Comparison of ENCODE assay signal across 22 mouse cellular contexts in genomic region chr17:88341141-88341540, GRCm38 (mm10).
DNase-seq lines count a peak whose midpoint lies in the region; ATAC-seq and TF ChIP-seq lines count a peak whose summit lies in the region.
"Had no signal": no experiment of that assay in that cellular context is flagged by ENCODE, and none has a peak within 500 bp of the region (broad histone marks: within the 10 kb centered on the region; RNA-seq: fewer than 3 reads in every experiment).

No protein-coding gene starts in this region.

- no peak for ATAC-seq in cerebellum, adult (ENCODE audit: insufficient number of reproducible peaks, low FRiP score, low TSS enrichment)
- peak; percentile 11; the same call in 1 of the 2 replicates for ATAC-seq in megakaryocyte, adult 5-6 weeks (ENCODE audit: poor library complexity, severe bottlenecking)
- no peak for ATAC-seq in midbrain, embryonic 11.5 days (ENCODE audit: low FRiP score)
- ATAC-seq: hindbrain, postnatal 0 days had no signal

- H3K4me3 ChIP-seq in spleen, adult 2 months (ENCODE audit: extremely low read depth, insufficient read depth, insufficient read length), result no peak overlapping the region
- H3K4me3 ChIP-seq in midbrain, embryonic 11.5 days (ENCODE audit: low read depth, low read length), result no peak overlapping the region
- H3K4me3 ChIP-seq: embryonic facial prominence, embryonic 12.5 days; forebrain, embryonic 12.5 days; heart, embryonic 12.5 days; kidney, embryonic 15.5 days; lung, embryonic 15.5 days; midbrain, embryonic 10.5 days had no signal

- no peaks in the 10 kb centered on the region for H3K9me3 ChIP-seq in midbrain, embryonic 11.5 days (ENCODE audit: control insufficient read depth, low read length)
- H3K9me3 ChIP-seq: embryonic facial prominence, embryonic 12.5 days; forebrain, embryonic 12.5 days; heart, embryonic 12.5 days; kidney, embryonic 15.5 days; lung, embryonic 15.5 days; midbrain, embryonic 10.5 days had no signal

- no peak for TF ChIP-seq POLR2A in spleen, adult 2 months (IDR thresholded peaks at IDR 0.05; ENCODE audit: low read depth, low read length)

- H3K27ac ChIP-seq in spleen, adult 2 months (ENCODE audit: insufficient read depth, low read length), result peak overlapping the region; percentile 37
- no peak overlapping the region for H3K27ac ChIP-seq in midbrain, embryonic 11.5 days (ENCODE audit: low read depth, low read length)
- H3K27ac ChIP-seq: embryonic facial prominence, embryonic 12.5 days; forebrain, embryonic 12.5 days; hindbrain, postnatal 0 days; kidney, embryonic 15.5 days; liver, embryonic 14.5 days; lung, embryonic 15.5 days; midbrain, embryonic 10.5 days had no signal

- H3K36me3 ChIP-seq in spleen, adult 2 months (ENCODE audit: control insufficient read depth, insufficient read depth, low read length), result no peaks in the 10 kb centered on the region
- H3K36me3 ChIP-seq in midbrain, embryonic 11.5 days (ENCODE audit: control insufficient read depth, insufficient read depth, low read length), result no peaks in the 10 kb centered on the region
- H3K36me3 ChIP-seq: embryonic facial prominence, embryonic 12.5 days; forebrain, embryonic 12.5 days; heart, embryonic 12.5 days; kidney, embryonic 15.5 days; lung, embryonic 15.5 days; midbrain, embryonic 10.5 days had no signal

- no peaks in the 10 kb centered on the region for H3K27me3 ChIP-seq in spleen, adult 2 months (ENCODE audit: control insufficient read depth, insufficient read depth, low read length)
- no peaks in the 10 kb centered on the region; the same call in 1 of the 2 replicates for H3K27me3 ChIP-seq in midbrain, embryonic 11.5 days (ENCODE audit: control insufficient read depth, insufficient read depth, low read length)
- H3K27me3 ChIP-seq: embryonic facial prominence, embryonic 12.5 days; forebrain, embryonic 12.5 days; heart, embryonic 12.5 days; kidney, embryonic 15.5 days; lung, embryonic 15.5 days had no signal

- H3K4me1 ChIP-seq in spleen, adult 2 months (ENCODE audit: control insufficient read depth, insufficient read depth, insufficient read length), result peaks cover 2% of the 10 kb centered on the region; the same call in 1 of the 2 replicates
- no peaks in the 10 kb centered on the region for H3K4me1 ChIP-seq in midbrain, embryonic 11.5 days (ENCODE audit: control insufficient read depth, insufficient read depth, low read length)
- H3K4me1 ChIP-seq: embryonic facial prominence, embryonic 12.5 days; forebrain, embryonic 12.5 days; heart, embryonic 12.5 days; kidney, embryonic 15.5 days; lung, embryonic 15.5 days had no signal

- no peak overlapping the region for H3K9ac ChIP-seq in midbrain, embryonic 11.5 days (ENCODE audit: low read length)
- H3K9ac ChIP-seq: embryonic facial prominence, embryonic 12.5 days; forebrain, embryonic 12.5 days; heart, embryonic 12.5 days; kidney, embryonic 15.5 days; liver, embryonic 14.5 days; lung, embryonic 15.5 days had no signal

- 77% methylated on average over 5 of the region's 5 CpGs for WGBS in spleen, adult 2 months
- 66% methylated on average over 5 of the region's 5 CpGs for WGBS in midbrain, embryonic 11.5 days

- no peak for TF ChIP-seq CTCF in spleen, adult 2 months (IDR thresholded peaks at IDR 0.05; ENCODE audit: extremely low read depth, insufficient read depth, insufficient read length, insufficient replicate concordance)

- H3K4me2 ChIP-seq in midbrain, embryonic 11.5 days, result no peak overlapping the region
- H3K4me2 ChIP-seq: embryonic facial prominence, embryonic 12.5 days; forebrain, embryonic 12.5 days; heart, embryonic 12.5 days; kidney, embryonic 15.5 days; lung, embryonic 15.5 days had no signal

- peak; percentile 41 for DNase-seq in cerebellum, adult 11 months
- DNase-seq in spleen, adult 2 months (ENCODE audit: low read depth in 1 of 2, low spot score in 2 of 2), result no peak
- DNase-seq in spleen, postnatal 36 days (ENCODE audit: low spot score in 2 of 2), result no peak
- peak; percentile 67 for DNase-seq in cerebellum, adult 9-11 months
- no peak for DNase-seq in midbrain, embryonic 11.5 days (ENCODE audit: low spot score, missing footprints)
- DNase-seq in right cerebral cortex, postnatal 14 days, result no peak
- DNase-seq: adrenal gland, postnatal 25 days; heart, postnatal 10 days; kidney, adult 11 months; kidney, postnatal 4 days; lung, postnatal 36 days; thymus, postnatal 14 days had no signal

Comparison
In these comparisons a context has a peak if more than half of its experiments do, and no peak if none do; other contexts are left out.
1. DNase-seq: peak in cerebellum, adult 11 months (single experiment) and cerebellum, adult 9-11 months (single experiment); none in spleen, adult 2 months (0 of 2), spleen, postnatal 36 days (0 of 2), midbrain, embryonic 11.5 days (single experiment) and right cerebral cortex, postnatal 14 days (single experiment).